In the genomic region with DNA sequence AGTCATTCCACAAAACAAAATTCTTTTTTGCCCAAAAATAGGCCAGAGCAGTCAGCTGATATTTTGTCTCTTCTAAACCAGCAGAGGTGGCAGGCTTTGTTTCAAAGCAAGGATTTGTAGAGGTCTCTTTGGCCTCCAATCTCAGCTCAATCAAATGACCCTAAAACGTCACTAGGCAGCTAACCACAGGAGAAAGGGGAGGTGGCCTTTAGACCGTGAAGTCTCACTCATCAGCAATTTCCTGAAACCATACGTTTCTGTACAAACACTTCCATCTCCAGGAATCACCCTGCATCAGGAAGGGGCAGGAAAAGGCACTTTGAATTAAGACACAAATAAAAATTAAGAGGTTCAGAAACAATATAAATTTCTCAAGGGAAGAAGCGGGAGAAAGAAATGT, we compare ENCODE assay signal across 8 mouse cellular contexts. TPM values are rescaled to one million over a fixed set of nuclear protein-coding genes. Genes with fewer than 3 reads are reported as not detected.
DNase-seq lines count a peak whose midpoint lies in the region; ATAC-seq and TF ChIP-seq lines count a peak whose summit lies in the region.

No protein-coding gene starts in this region.

- under 1% methylated on average over 4 of the region's 4 CpGs for WGBS in embryonic facial prominence, embryonic 14.5 days
- WGBS in lung, adult 2 months: under 1% methylated on average over 4 of the region's 4 CpGs

- no peaks in the 10 kb centered on the region for H3K36me3 ChIP-seq in G1E (replicated peaks)
- H3K36me3 ChIP-seq in embryonic facial prominence, embryonic 14.5 days (ENCODE audit: control insufficient read depth, insufficient read depth, low read length): 0 out of 2 replicates have a peak, but pooled peaks cover 4% of the 10 kb centered on the region

- peak overlapping the region; percentile 70 for H3K4me3 ChIP-seq in G1E (ENCODE audit: low read depth, low read length)
- H3K4me3 ChIP-seq in embryonic facial prominence, embryonic 14.5 days (ENCODE audit: low read depth, low read length): peak overlapping the region; percentile 52
- H3K4me3 ChIP-seq in lung, adult 2 months (replicated peaks; ENCODE audit: extremely low read depth, low read depth, low read length): peak overlapping the region; percentile 37

- no peaks in the 10 kb centered on the region for H3K9me3 ChIP-seq in G1E (replicated peaks)
- H3K9me3 ChIP-seq in embryonic facial prominence, embryonic 14.5 days (ENCODE audit: control insufficient read depth, low read length): no peaks in the 10 kb centered on the region

- DNase-seq in adrenal gland, postnatal 10 days: peak; percentile 38
- no peak for DNase-seq in adrenal gland, adult 18-20 months (ENCODE audit: low spot score in 2 of 2)
- DNase-seq in G1E (ENCODE audit: low spot score): peak; percentile 34
- peak; percentile 56 for DNase-seq in embryonic facial prominence, embryonic 14.5 days (ENCODE audit: low spot score)
- peak; percentile 35 for DNase-seq in hindlimb bud, embryonic 11.5 days (ENCODE audit: extremely low spot score, low read depth, low spot score)
- no peak for DNase-seq in lung, adult 2 months
- DNase-seq in right cerebral cortex, adult 18-20 months: no peak

- peak overlapping the region; percentile 67 for H3K9ac ChIP-seq in embryonic facial prominence, embryonic 14.5 days (ENCODE audit: low read depth, low read length)

- peak overlapping the region; percentile 75 for H3K27ac ChIP-seq in embryonic facial prominence, embryonic 14.5 days (replicated peaks; ENCODE audit: low read depth, low read length)

- H3K4me1 ChIP-seq in G1E (ENCODE audit: insufficient read depth, low read depth, low read length): peaks cover 26% of the 10 kb centered on the region
- peaks cover 4% of the 10 kb centered on the region for H3K4me1 ChIP-seq in embryonic facial prominence, embryonic 14.5 days (ENCODE audit: control insufficient read depth, insufficient read depth, low read length)
- no peaks in the 10 kb centered on the region for H3K4me1 ChIP-seq in lung, adult 2 months (ENCODE audit: control insufficient read depth, insufficient read depth, low read length)

- H3K27me3 ChIP-seq in G1E (ENCODE audit: insufficient read depth, low read length): peaks cover 3% of the 10 kb centered on the region; the same call in 1 of the 2 replicates
- H3K27me3 ChIP-seq in embryonic facial prominence, embryonic 14.5 days (replicated peaks; ENCODE audit: control insufficient read depth, insufficient read depth, low read length): no peaks in the 10 kb centered on the region

- no peak for ATAC-seq in G1E (ENCODE audit: extremely low read depth, insufficient number of reproducible peaks, low FRiP score, poor library complexity, severe bottlenecking)
- ATAC-seq in embryonic facial prominence, embryonic 14.5 days (ENCODE audit: low read depth): peak; percentile 48; the same call in 1 of the 2 replicates
- ATAC-seq in neutrophil, adult 5-6 weeks (ENCODE audit: extremely low read depth, insufficient number of reproducible peaks, low FRiP score, poor library complexity, severe bottlenecking): peak; percentile 49; the same call in 1 of the 2 replicates

- no peak for TF ChIP-seq POLR2A in lung, adult 2 months (IDR thresholded peaks at IDR 0.05; ENCODE audit: borderline replicate concordance, extremely low read depth, low read depth, low read length)

- no peak for TF ChIP-seq CTCF in G1E (IDR thresholded peaks at IDR 0.05; ENCODE audit: low read depth, low read length)
- no peak for TF ChIP-seq CTCF in lung, adult 2 months (IDR thresholded peaks at IDR 0.05; ENCODE audit: insufficient read depth, low read length)

- peak overlapping the region; percentile 62 for H3K4me2 ChIP-seq in embryonic facial prominence, embryonic 14.5 days (ENCODE audit: low read depth, low read length)

RNA-seq across cellular contexts. Expression of gene Scpep1, which starts 0.5 kb away (rescaled TPM):
- 100 to 1,000 TPM; 116 to 118 TPM for total RNA-seq in adrenal gland, postnatal 10 days (2021)
- total RNA-seq in adrenal gland, adult 18-20 months (2021): 100 to 1,000 TPM; 108 to 245 TPM
- total RNA-seq in G1E (2014; fragmentation: Nextera tagmentation): 25.2 and 29.3 TPM in 2 replicates
- 8.1 and 8.8 TPM in 2 replicates for total RNA-seq in G1E (2017)
- 1.4 and 2.1 TPM in 2 replicates for polyA plus RNA-seq in G1E (2012)
- 84.5 and 89.0 TPM in 2 replicates for polyA plus RNA-seq in embryonic facial prominence, embryonic 14.5 days (2014; fragmentation: Nextera tagmentation; extraction: Ambion mirVana)
- 17.7 and 28.1 TPM in 2 replicates for polyA plus RNA-seq in lung, adult 2 months (2012; rRNA removed)
- 31.9 and 40.1 TPM in 2 replicates for total RNA-seq in neutrophil, adult 5-6 weeks (2017)

RNA-seq across cellular contexts. Expression of gene Elobl, which starts 11.9 kb away (rescaled TPM):
- total RNA-seq in adrenal gland, postnatal 10 days (2021): not detected
- not detected for total RNA-seq in adrenal gland, adult 18-20 months (2021)
- total RNA-seq in G1E (2014; fragmentation: Nextera tagmentation) (not detected in 2 replicates), G1E (2017) (0.29 TPM in 1 of 2 replicates, not detected in the other)
- not detected in 2 replicates for polyA plus RNA-seq in G1E (2012)
- not detected in 2 replicates for polyA plus RNA-seq in embryonic facial prominence, embryonic 14.5 days (2014; fragmentation: Nextera tagmentation; extraction: Ambion mirVana)
- 0.97 and 1.3 TPM in 2 replicates for polyA plus RNA-seq in lung, adult 2 months (2012; rRNA removed)
- not detected in 2 replicates for total RNA-seq in neutrophil, adult 5-6 weeks (2017)

RNA-seq across cellular contexts. Expression of gene Coil, which starts 15.2 kb away (rescaled TPM):
- total RNA-seq in adrenal gland, postnatal 10 days (2021): 10 to 100 TPM in 1 of 2 experiments, 1 to 10 TPM in 1; 9.1 to 10.9 TPM
- 1 to 10 TPM; 9.0 to 9.4 TPM for total RNA-seq in adrenal gland, adult 18-20 months (2021)
- total RNA-seq in G1E (2014; fragmentation: Nextera tagmentation) (6.3 and 6.7 TPM in 2 replicates), G1E (2017) (13.5 and 14.1 TPM in 2 replicates)
- polyA plus RNA-seq in G1E (2012): 12.7 and 13.3 TPM in 2 replicates
- 9.4 and 10.0 TPM in 2 replicates for polyA plus RNA-seq in embryonic facial prominence, embryonic 14.5 days (2014; fragmentation: Nextera tagmentation; extraction: Ambion mirVana)
- 3.5 and 4.0 TPM in 2 replicates for polyA plus RNA-seq in lung, adult 2 months (2012; rRNA removed)
- total RNA-seq in neutrophil, adult 5-6 weeks (2017): 6.5 and 7.8 TPM in 2 replicates

RNA-seq across cellular contexts. Expression of gene Trim25, which starts 44.4 kb away (rescaled TPM):
- 10 to 100 TPM; 84.3 to 86.7 TPM for total RNA-seq in adrenal gland, postnatal 10 days (2021)
- 100 to 1,000 TPM; 133 to 185 TPM for total RNA-seq in adrenal gland, adult 18-20 months (2021)
- total RNA-seq in G1E (2014; fragmentation: Nextera tagmentation) (69.6 and 73.4 TPM in 2 replicates), G1E (2017) (23.9 and 36.4 TPM in 2 replicates)
- 73.1 and 75.4 TPM in 2 replicates for polyA plus RNA-seq in G1E (2012)
- polyA plus RNA-seq in embryonic facial prominence, embryonic 14.5 days (2014; fragmentation: Nextera tagmentation; extraction: Ambion mirVana): 9.0 and 9.6 TPM in 2 replicates
- 51.5 and 52.9 TPM in 2 replicates for polyA plus RNA-seq in lung, adult 2 months (2012; rRNA removed)
- 97.7 and 107 TPM in 2 replicates for total RNA-seq in neutrophil, adult 5-6 weeks (2017)

Comparison
In these comparisons a context has a peak if more than half of its experiments do, and no peak if none do; other contexts are left out.
1. DNase-seq: peak in adrenal gland, postnatal 10 days (single experiment), G1E (single experiment), embryonic facial prominence, embryonic 14.5 days (single experiment) and hindlimb bud, embryonic 11.5 days (single experiment); none in adrenal gland, adult 18-20 months (0 of 2), lung, adult 2 months (single experiment) and right cerebral cortex, adult 18-20 months (single experiment).
2. Peak in every context shown above with its lines, with median percentiles within 50 percentile points of each other: H3K4me3 ChIP-seq.